Mouse (Mus musculus) induced T-regulatory cell, adult 2 months (primary cell): ENCODE data around the gene Actn1.

Experiments
- DNase-seq: peaks from one replicate; pipeline ENCODE4 v3.0.0-alpha.2; 2012; ENCODE audit warnings: low read depth

The Actn1 gene

DNA sequence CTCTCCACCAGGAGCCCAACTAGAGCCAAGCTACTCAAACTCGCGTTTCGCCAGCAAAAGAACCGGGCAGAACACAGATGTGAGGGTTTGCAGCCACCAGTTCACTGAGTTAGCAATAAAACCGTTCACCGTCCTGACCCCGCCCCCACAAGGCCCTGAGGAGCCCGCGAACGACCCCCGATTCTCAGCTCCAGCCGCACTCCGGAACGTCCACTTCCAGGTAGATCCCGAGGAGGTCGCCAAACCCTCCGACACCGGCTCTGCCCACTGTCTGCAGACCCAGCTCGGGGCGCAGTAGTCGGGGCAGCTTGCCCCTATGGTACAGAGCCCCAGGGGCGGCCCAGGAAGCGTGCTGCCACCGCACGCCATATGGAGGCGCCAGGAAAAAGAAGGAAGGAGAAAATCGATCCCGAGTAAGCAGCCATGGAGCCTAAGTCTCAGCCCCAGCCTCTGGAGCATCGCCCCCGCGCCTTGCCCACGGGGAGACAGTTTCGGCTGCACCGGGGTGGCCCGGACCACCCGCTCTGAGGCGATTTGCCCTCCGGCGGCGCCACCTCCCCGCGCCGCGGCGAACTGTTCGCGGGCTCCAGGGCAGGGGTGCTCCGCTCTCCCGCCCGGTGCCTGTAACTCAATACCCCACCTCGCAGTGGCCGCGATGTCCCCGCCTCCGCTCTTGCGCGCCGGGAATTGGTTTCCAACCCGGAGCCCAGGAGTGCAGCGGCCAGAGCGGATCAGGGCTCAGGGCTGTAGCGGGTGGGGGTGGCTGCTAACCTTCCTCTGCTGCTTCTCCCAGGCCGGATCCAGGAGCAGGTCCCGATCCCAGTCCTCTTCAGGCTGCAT lies 735 bp downstream of the Actn1 start:
- DNase-seq: peak; percentile 69

DNA sequence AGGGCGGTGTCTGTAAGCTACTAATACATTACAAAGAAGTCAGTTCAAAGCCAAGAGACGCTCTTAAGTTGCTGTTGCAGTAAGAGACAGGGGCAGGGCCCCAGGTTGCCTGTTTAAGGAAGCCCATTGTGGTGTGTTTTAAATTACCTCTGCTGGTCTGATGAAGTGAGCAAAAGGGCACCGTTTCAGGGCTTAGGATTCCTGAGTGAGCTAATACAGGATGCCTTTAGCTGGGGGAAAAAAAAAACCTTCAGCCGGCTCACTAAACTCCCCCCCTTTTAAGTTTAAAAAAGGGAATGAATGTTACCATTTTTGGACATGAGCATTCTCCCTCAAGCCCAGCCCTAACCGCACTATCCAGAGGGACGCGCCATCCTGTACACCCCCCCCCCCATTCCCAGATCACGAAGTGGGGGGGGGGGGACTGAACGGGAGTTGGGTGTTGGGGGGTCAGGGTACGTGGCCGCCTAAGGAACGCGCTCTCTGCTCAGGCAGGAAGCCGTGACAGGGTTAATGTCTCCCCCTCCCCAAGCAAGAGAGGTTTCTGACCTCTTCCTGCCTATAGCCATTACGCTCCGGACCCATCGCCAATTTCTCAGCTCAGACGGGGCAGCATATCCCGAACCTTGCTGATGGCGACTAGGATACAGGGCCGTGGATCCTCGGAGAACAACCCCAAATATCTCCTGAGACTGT lies 1.5 kb downstream of the Actn1 start:
- peak; percentile 37 for DNase-seq

DNA sequence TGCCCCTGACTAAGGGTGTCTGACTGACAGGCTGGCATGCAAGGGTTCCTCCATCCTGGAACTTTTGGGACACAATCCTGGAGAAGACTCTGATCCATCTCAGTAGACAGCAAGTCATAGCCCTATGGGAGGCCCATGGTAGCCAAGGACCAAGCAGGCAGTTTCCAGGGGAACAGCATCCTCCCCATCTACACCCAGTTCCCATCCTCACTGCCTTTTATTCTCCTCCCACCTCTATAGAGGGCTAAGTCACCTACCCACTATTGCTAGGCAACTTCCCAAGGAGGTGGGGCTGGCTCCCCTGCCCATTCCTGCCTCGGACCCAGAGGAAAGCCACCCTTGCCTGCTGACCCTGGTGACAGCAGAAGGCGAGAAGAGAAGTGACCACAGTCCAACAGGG lies 8.2 kb downstream of the Actn1 start:
- no peak for DNase-seq

DNA sequence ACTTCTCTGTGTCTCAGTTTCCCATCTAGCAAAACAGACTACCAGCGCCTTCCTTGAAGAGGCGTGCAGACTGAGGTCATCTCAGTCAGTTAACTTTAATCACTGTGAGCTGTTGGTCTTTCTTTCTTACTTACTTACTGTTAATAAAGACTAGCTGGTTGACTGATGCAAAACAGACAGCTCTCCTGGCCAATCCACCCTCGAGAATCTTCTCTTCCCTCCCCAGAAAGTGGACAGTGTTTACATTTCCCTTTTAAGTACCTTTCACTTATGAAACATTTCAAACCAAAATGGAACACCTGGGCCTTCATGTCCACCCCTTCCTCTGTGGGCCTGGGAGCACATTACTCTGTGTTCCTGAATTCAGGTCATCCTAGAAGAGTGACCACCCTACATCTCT lies 8.6 kb downstream of the Actn1 start:
- no peak for DNase-seq

DNA sequence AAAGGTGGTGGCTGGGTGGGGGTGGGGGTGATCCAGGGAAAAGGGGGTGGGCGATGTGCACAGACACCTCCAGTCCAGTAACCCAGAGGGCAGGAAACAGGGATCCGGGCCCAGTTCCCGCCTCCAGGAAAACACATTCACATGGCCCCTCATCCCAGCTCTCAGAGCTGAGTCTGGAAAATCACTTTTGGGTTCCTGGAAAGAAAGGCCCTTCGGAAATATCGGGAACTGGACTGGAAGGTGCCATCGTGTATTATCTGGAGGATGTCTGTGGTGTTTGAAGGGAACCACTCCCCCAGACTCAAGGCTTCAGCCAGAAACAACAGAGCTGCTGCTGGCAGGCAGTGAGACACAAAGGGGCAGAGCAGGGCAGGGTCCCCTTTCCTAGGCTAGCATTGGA lies 10.6 kb downstream of the Actn1 start:
- no peak for DNase-seq

DNA sequence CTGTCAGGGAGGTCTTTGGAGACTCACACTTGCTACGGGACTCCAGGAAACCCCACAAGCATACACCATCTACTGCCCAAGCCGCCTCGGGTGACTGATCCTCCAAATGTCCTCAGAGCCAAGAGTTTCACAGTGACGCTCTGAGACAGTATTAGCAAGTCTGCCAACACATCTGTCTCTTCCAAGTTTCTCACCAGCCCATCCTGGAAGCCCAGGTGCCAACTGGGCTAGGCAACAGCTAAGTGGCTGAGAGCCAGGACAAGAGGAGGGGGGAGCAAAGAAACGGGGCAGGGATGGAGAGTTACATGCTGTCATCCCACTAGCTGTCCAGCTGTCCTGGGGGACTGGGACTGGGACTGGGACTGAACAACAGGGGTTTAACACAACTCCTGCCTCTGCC lies 13.1 kb downstream of the Actn1 start:
- no peak for DNase-seq

DNA sequence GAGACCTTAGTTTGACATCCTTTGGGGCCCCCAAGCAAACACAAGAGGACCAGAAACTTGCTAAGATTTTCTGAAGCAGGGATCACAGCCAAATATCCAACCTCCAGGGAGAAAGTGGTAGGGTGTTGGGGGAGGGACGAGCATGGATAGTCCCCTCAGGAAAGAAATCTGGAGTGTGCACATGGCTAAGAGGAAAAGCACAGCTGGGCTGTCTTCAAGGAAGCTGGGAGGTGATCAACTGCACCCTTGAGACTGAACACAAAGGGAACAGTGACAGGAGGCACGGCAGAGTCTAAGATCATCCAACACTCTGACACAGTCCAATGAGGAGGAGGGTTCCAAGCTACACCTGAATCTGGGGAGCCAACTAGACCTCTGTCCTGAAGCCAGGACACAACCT lies 13.7 kb downstream of the Actn1 start:
- DNase-seq: no peak

DNA sequence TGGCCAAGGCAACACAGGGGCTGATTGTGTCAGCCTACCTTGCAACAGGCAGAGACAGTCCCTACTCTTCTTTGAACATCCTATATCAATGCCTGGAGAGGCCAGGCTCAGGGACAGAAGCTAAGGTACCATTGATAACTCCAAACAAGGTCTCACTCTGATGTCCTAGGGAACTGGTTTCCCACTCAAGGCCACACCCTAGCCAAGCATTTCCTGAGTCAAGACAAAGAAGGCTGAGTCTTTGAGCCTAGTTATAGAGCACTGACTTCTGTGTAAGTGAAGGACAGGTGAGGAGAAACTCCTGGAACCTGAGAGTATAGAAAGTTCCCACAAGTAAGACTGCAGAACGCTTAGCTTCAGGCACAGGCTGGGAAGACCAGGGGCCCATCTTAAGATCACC lies 15.4 kb downstream of the Actn1 start:
- no peak for DNase-seq

DNA sequence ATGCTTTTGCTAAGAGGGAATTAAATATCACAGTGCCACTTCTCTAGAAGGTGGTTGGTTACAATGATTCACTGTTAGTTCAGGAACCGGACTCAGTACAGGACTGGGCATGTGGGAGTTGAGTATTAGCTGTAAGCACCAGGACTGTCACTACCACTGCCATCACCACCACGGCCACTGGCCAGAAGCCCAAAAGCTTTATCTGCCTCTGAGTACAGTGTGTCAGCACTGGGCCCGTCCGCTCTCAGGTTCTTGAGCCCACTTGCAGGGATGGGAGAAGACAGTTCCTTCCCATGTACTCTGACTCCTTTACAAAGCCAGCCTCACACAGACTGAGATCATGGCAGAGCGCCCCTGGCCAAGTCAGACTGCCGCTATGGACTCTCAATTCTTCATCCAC lies 16.0 kb downstream of the Actn1 start:
- DNase-seq: no peak

DNA sequence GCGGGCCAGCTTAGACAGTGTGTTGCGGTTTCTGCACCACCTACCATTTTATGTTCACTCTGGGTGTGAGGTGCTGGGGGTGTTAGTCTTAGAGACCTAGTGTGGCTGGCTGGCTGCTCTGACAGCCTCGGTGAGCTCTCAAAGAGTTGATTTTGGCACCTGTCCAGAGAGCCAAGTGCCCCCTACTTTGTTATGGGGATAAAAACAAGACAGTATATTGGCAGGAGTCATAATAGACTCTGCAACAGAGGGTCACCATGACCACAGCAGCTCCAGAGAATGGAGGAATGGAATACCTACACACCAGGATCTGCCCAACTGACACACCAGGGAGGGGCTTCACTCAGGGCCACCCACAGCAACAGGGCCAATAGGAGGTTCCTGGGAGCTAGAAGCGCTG lies 16.8 kb downstream of the Actn1 start:
- DNase-seq: no peak

DNA sequence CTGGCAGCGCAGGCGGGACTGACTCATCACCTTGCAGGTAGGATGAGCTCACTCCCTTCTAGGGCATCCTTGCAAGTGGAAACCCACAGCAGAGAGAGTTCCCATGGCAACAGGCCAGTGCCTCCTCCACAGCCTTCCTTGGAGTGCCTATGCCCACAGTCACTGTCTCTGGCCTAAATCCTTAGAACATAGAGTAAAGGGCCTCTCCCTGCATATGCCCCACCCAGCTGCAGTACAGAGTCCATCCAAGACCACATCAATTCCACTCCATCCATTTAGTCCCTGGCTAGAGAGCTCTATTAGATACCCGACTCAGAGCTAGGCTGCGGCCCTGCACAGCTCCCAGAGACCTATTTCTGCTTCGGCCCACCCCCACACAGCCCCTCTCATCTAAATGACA lies 20.7 kb downstream of the Actn1 start:
- no peak for DNase-seq

DNA sequence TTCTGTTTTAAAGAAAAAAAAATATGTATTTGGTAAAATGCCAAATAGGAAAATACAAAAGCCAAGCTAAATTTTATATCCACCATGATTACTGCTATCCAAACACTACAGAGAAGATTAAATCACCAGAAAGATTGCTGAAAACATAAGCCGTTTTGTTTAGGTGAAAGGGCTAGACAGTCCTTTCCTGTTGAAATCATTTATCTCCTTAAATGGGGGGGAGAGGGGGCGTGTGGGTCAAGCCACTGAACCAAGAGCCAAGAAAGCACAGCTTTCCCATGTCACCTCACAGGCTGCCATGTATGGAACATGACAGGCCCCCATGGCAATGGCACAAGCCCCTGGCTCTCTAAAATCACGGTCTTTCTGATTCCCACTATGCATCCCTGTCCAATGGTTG lies 21.6 kb downstream of the Actn1 start:
- DNase-seq: no peak

DNA sequence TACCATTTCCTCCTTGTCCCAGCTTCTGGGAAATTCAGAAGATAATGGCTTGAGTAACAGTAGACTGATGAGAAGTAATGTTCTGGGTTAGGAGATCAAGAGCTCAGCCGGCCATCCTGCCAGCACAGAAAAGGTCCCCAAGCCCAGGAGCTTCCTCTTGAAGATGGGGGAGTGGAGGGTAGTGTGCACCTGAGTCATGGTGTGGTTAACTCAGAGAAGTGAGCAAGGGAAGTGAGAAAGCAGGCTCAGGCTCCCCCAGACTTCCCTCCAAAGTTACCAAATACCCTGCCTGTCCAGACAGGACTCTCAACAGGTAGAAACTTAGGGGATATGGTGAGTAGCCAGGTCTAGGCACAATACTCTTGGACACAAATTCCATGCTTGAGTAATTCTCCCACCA lies 24.9 kb downstream of the Actn1 start:
- DNase-seq: no peak

DNA sequence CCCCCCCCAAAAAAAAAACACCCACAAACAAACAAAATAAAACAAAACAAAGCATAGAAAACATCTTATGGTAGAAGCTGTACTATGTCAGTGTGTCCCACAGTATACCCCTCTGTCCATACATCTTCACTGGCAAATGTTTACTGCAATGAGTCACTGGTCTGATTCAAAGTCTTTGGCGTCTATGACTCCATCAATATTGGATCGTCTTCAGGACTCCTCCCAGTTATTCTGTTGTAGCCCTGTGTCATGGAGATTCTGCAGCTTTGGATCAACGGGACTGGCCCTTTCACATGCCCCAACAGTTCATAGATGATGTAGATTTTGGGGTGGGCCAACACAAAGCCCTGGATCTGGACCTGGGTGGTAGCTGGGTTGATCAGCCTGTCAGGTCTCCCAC lies 25.9 kb downstream of the Actn1 start:
- no peak for DNase-seq

DNA sequence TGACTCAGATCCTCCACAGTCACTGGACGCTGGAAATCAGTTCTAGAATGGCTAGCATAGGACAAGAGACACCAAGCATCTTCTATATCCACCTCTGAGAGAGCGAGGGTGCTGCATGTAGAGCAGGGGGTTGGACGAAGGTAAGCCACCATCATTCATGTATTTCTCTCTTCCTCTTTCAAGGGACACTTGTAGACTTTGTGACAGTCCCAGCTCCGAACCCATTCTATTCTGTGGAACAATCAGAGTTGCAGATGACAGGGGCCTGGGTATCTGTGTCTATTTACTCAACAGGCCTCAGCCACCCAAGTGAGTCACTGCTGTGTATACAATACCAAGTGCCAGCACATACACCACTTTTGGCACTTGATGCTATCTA lies 27.3 kb downstream of the Actn1 start:
- DNase-seq: no peak

DNA sequence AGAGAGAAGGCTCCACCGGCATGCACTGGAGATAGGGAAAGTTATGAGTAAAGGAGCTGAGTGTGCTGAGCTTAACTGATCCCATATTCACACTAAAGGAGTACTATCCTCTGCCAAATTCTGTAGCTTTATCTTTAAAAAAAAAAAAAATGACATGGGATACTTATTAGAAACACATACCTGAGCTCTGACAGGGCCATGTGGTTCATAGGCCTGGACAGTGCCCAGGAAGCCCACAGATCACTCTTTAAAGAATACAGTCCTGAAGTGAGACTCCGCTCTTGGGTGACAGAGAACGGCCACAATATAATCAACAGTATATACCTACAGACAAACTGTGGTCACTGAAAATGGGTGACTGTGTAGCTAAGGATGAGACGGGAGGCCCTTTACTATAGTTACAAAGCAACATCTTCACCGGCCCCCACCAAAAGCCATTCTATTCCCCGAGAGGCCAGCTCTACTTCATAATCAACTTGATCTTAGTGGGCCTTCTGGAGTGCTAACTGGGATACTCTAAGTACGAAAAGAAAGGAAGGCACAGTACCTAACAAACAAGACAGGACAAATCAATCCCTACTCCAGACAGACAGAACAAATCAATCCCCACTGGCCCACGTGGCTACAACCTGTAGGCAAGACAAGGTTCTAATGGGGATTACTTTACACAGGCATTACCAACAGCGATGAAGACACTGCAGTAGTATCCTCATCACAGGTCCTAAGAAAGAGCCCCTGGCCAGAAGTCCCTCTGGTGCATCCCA lies 27.9 kb downstream of the Actn1 start:
- no peak for DNase-seq

DNA sequence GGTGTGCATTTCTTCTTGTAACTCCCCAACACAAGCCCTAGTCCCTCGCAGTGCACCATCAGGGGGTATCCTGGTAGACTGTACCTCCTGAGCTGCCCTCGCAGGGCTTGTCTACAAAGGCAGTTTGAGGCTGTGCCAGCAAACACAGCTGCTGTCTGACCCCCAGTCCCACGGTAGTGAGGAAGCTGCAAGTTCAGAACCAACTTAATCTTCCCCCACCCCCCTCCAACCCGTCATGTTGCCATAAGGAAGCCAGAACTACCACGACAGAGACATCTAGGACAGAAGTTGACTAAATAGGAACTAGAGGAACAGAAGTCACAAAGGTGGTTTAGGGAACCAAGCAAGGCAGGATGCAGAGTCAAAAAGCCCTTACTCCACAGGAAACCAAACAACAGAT lies 28.9 kb downstream of the Actn1 start:
- no peak for DNase-seq

DNA sequence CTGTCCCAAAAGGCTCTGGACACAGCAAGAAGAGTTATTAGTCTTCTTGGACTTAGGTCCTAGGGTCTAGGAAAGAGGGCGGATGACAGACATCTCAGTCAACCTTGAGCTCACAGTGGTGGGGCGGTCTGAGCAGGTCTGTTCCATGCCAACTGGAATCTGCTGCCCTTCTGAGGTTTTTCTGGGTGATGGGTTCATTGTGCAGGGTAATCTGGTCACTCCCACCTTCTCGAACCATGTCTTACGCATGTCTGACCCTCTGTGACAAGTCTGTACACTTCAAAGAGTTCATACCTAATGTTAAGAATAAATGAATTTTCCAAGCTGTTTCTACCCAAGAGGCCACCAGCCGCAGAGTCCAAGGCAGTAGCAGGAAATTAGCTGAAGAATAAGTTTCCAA lies 29.3 kb downstream of the Actn1 start:
- no peak for DNase-seq

DNA sequence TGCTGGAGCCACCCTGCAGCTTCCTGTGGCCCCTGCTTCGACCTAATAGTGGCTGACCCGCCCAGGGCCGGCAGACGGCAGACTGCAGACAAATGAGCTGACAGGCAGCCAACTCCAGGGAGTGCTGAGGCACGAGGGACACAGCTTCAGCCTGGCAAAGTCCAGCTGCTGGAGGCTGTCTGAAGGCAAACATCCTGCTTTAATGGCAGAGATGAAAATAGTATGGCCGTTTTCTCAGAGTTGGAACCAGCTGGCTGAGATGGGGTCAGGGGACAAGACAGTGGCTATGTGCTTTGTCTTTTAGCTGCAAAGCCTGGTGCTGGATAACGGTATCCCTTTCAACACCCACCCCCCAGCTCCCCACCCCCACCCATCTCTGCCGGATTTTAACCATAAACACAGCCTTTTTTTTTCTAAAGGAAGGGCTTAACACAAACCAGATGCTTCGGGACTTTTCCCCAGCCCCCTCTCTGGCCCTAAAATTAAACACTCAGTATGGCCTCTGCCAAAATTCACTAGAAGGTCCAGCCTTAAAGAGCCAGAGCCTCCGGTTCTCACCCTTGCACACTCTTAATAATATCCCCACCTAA lies 30.0 kb downstream of the Actn1 start:
- DNase-seq: no peak

DNA sequence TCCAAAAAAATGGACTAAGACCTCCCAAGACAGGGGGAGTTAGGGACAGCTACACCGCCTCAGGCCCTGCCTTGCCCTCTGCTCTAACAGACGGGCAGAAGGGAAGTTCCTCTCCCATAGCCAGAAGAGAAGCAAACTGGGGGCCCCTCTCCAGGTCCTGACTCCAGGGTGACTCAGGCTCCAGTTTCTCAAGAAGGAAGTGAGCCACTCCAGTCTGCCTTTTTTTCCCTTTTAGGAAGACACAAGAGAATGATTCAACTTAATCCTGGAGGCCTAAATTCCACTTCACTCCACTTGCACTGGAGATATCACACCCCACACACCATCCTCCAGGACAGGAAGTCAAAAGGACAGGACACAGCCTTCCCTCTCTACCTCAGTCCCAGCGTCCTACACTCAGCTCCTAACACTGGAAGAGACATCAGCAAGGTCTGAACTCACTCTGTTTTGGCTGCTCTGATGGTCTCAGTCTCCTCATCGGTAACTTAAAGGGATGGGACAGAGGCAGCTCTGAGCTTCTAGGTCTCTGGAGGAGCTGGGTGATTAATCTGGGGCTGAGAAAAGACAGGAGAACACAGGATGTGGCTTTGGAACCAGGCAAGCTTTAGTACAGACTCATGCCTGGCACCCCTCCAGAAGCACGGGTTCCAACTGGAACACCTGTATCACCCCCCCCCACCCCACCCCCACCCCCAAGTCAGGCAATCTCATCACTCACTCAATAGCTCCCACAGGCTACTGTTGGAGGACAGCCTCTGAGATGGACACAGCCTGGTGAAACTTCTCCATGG lies 31.0 kb downstream of the Actn1 start:
- DNase-seq: no peak

DNA sequence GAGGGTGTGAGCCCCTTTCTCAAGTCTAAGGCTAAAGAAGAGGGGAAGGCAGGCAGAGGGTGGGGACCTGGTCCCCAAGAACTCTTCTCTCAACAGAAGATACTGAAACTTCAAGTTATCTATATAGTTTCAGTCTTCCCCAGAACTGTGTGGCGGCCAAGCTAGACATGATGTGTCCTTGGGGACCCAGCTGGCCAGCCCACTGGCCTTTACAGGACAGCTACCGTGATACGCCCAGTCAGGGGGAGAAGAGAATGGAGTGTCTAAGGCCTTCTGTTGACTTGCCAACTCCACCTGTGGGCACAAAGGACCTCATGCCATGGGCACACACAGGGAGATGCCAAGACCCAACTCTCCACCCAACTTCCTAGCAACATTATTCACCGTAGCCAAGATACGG lies 31.8 kb downstream of the Actn1 start:
- no peak for DNase-seq

DNA sequence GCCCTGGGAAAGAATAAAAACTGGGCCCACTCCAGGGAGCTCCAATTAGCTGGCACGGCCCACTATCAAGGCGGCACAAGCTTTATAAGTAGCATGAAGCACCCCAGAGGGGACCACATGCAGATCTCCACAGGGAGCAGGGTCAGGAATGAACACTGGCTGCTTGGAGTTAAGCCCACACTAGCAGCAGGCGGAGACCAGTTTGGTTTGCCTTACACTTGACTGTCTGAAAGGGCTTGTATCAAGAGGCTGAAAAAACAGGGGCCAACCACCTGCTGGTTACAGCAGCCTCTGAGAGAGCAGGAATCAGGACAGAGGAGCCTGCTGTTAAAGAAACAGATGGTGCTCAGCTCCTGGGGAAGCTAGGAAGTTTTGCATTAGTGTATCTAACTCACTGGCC lies 32.3 kb downstream of the Actn1 start:
- DNase-seq: no peak
